Mouse (Mus musculus) 416B (cell line): ENCODE measurements around the gene Zic4.

Experiments
- DNase-seq: peaks from one replicate; pipeline ENCODE4 v3.0.0; 2011; ENCODE audit warnings: low read depth

Zic4 gene

GRCm38 (mm10) chr9:91401471-91401870 lies 39.3 kb downstream of the Zic4 start:
- no peak for DNase-seq

- DNase-seq = no peak
Observed at GRCm38 (mm10) chr9:91404229-91404628, 42.0 kb downstream of the Zic4 start.

- DNase-seq = no peak
Observed at GRCm38 (mm10) chr9:91404905-91405752, 42.9 kb downstream of the Zic4 start.

- DNase-seq = no peak
Observed at GRCm38 (mm10) chr9:91405753-91406178, 43.6 kb downstream of the Zic4 start.

GRCm38 (mm10) chr9:91406258-91406763 lies 44.1 kb downstream of the Zic4 start:
- DNase-seq = no peak

GRCm38 (mm10) chr9:91409771-91410170 lies 47.6 kb downstream of the Zic4 start:
- DNase-seq = no peak

GRCm38 (mm10) chr9:91414007-91414661 lies 51.9 kb downstream of the Zic4 start:
- DNase-seq = no peak

- no peak for DNase-seq
Observed at GRCm38 (mm10) chr9:91420441-91420840, 58.2 kb downstream of the Zic4 start.
